Mouse (Mus musculus) kidney, embryonic 14.5 days (tissue): Measurements from ENCODE around the gene Brca1. TPM values are rescaled to one million over a fixed set of nuclear protein-coding genes. Genes with fewer than 3 reads are reported as not detected.
"Not testable (repeated sequence)": the region's sequence is repeated elsewhere in the genome, so short reads cannot be mapped to it uniquely, and the experiment has no call there.

ENCODE experiments used
- ATAC-seq: fragments of 200-750 bp; cut with Nextera tagmentation; 2 replicates; pipeline ENCODE4 v1.8.0; 2017; ENCODE audit warnings: moderate number of reproducible peaks, mild to moderate bottlenecking, moderate TSS enrichment, moderate library complexity; ENCODE audit not compliant: low FRiP score, low TSS enrichment
- H3K27ac ChIP-seq: fragments of 300-500 bp; sonication (generic); 2 replicates; pipeline ENCODE4 v1.5.1; 2014; ENCODE audit warnings: low read depth, mild to moderate bottlenecking, low read length, moderate library complexity, mixed read lengths
- H3K27me3 ChIP-seq: fragments of 300-500 bp; sonication (generic); 2 replicates; pipeline ENCODE4 v1.6.1; 2014; ENCODE audit warnings: mild to moderate bottlenecking, low read length; ENCODE audit not compliant: control insufficient read depth, insufficient read depth
- H3K36me3 ChIP-seq: fragments of 300-500 bp; sonication (generic); 2 replicates; pipeline ENCODE4 v1.6.1; 2014; ENCODE audit warnings: low read length, mixed read lengths; ENCODE audit not compliant: control insufficient read depth, insufficient read depth
- H3K4me1 ChIP-seq: fragments of 300-500 bp; sonication (generic); 2 replicates; pipeline ENCODE4 v1.6.1; 2014; ENCODE audit warnings: low read length, mixed read lengths; ENCODE audit not compliant: control insufficient read depth, insufficient read depth
- H3K4me2 ChIP-seq: fragments of 300-500 bp; sonication (generic); replicated peaks from 2 replicates; pipeline ENCODE4 v1.6.1; 2014; ENCODE audit warnings: low read depth, mild to moderate bottlenecking, low read length
- H3K4me3 ChIP-seq: fragments of 300-500 bp; sonication (generic); 2 replicates; pipeline ENCODE4 v1.5.1; 2014; ENCODE audit warnings: mild to moderate bottlenecking, low read length
- H3K9ac ChIP-seq: fragments of 300-500 bp; sonication (generic); 2 replicates; pipeline ENCODE4 v1.6.1; 2014; ENCODE audit warnings: low read depth, mild to moderate bottlenecking, low read length, moderate library complexity
- H3K9me3 ChIP-seq: fragments of 300-500 bp; sonication (generic); 2 replicates; pipeline ENCODE4 v1.6.1; 2016; ENCODE audit warnings: low read length; ENCODE audit not compliant: control insufficient read depth
- WGBS: fragments of 180-500 bp; shearing (Covaris S2); extraction: QIAGEN DNeasy Blood & Tissue Kit; methylation state at CpG from one replicate; pipeline ENCODE4 v1.1.7; 2014; 5-methylcytosine and 5-hydroxymethylcytosine counted together
- polyA plus RNA-seq: library from polyadenylated mRNA; unstranded; fragments of >200 nt; fragmentation: Nextera tagmentation; extraction: Ambion mirVana; gene quantifications from 2 replicates; pipeline ENCODE4 v1.2.1, GENCODE M21; 2014

Brca1 gene
- polyA plus RNA-seq, 1 experiment from 2014 or later = 22.0 TPM

DNA sequence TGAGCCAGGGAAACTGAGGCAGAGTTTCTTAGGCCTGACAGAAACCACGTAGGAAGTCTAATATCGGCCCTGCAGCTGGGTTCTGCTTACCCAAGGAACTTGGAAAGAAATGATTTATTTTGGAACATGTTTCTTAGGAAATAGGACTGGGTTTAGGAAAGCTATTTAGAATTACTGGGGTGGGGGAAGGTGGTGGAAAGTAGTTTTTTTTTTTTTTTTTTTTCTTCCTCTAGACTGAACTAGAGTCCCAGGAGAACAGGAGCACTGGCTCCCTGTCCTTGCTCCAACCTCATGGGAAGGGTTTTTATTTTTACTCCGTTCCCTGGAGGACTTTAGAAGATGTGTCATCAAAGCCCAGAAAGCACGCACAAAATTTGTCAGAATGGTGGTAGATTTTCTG lies 82.6 kb downstream of the Brca1 start:
- Histone ChIP-seq H3K9me3 (no peaks in the 10 kb centered on the region), H3K4me2 (peak overlapping the region; percentile 90), H3K27me3 (no peaks in the 10 kb centered on the region), H3K27ac (no peak overlapping the region), H3K9ac (no peak overlapping the region), H3K36me3 (no peaks in the 10 kb centered on the region), H3K4me3 (peak overlapping the region; percentile 74; the same call in 1 of the 2 replicates), H3K4me1 (peaks cover 14% of the 10 kb centered on the region; the same call in 1 of the 2 replicates)
- 62% methylated on average over 4 of the region's 4 CpGs for WGBS
- ATAC-seq = no peak

DNA sequence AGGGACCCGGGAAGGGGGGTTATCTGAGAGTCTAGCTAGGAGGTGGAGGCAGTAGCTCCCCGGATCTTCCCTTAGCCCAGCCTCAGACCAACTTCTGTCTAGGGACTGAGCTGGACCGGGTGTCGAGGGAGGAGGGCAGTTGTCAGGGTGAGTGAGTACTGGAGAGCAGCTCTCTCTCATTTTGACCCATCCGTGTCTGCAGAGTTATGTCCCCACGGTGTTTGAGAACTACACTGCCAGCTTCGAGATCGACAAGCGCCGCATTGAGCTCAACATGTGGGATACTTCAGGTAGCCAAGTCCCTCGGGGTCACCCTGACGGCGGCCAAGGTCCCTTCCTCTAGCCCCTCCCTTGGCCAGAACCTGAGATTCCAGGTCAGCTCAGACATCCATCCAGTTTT lies 83.0 kb downstream of the Brca1 start:
- peaks cover 18% of the 10 kb centered on the region for H3K4me1 ChIP-seq

DNA sequence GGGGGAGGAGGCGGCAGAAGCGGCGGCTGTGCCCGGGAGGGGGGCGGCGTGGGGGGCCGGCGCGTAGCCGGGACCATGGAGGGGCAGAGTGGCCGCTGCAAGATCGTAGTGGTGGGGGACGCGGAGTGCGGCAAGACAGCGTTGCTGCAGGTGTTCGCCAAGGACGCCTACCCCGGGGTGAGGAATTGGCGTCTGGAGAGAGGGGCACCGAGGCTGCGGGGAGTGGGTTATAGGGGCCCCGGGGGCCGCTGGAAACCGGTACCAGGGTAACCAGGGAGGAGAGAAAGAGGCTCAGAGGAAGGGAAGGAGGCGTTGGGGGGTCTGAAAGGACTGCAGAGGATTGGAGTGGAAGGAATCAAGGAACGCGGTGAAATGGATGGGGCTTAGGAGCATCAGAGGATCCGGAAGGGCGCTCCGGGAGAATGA lies 83.5 kb downstream of the Brca1 start:
- peaks cover 22% of the 10 kb centered on the region for H3K4me1 ChIP-seq
- no peaks in the 10 kb centered on the region for H3K36me3 ChIP-seq
- no peaks in the 10 kb centered on the region for H3K27me3 ChIP-seq
- H3K9me3 ChIP-seq = no peaks in the 10 kb centered on the region
- peak overlapping the region; percentile 72 for H3K9ac ChIP-seq
- ATAC-seq = peak; percentile 6; the same call in 1 of the 2 replicates
- no peak overlapping the region for H3K27ac ChIP-seq
- 1% methylated on average over 31 of the region's 31 CpGs for WGBS
- H3K4me3 ChIP-seq = peak overlapping the region; percentile 74
- peak overlapping the region; percentile 90 for H3K4me2 ChIP-seq

More for the DNA sequence above, 83.0 kb downstream of the Brca1 start:
- Histone ChIP-seq H3K27ac (no peak overlapping the region), H3K9me3 (no peaks in the 10 kb centered on the region), H3K4me3 (peak overlapping the region; percentile 74), H3K27me3 (no peaks in the 10 kb centered on the region), H3K9ac (peak overlapping the region; percentile 72), H3K4me2 (peak overlapping the region; percentile 90), H3K36me3 (no peaks in the 10 kb centered on the region)
- 3% methylated on average over 13 of the region's 13 CpGs for WGBS
- no peak for ATAC-seq

DNA sequence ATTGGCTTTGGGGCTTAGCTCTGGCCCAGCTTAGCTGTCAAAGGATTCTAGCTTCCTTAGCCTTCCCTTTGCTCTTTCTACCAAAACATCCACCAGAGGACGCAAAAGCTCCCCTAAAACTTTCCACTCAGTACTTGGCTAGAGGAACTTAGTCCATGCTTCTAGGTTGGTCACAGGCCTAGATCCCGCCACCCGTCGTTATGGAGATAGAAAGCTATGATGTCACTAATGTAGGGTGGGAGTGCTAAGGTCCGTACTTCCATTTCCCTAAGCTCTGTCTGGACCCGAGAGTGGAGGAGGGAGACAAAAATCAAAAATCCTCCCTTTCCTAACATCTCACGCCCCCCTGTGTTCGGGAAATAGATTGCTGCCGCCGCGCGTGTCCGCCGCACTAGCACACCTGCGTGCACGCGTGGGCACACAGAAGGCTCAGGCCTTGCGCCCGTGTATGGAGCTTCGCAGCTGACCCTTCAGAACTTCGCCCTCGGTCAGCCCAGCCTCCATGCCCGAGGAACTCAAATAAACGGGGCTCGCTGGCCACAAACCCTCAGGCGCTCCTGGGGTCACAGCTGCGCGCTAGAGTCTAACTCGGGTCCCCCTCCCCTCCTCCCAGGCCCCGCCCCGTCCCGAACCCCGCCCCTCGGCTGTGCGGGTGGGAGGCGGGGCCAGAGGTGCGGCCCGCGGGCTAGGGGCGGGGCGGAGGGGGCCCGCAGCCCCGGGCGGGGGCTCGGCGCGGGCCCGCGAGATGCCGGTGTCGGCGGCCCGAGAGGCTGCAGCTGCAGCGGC lies 84.1 kb downstream of the Brca1 start:
- Histone ChIP-seq H3K27ac (no peak overlapping the region), H3K9ac (peak overlapping the region; percentile 72), H3K4me1 (peaks cover 28% of the 10 kb centered on the region), H3K9me3 (no peaks in the 10 kb centered on the region), H3K4me2 (peak overlapping the region; percentile 90), H3K27me3 (no peaks in the 10 kb centered on the region), H3K36me3 (no peaks in the 10 kb centered on the region; the same call in 1 of the 2 replicates), H3K4me3 (peak overlapping the region; percentile 74)
- 1% methylated on average over 38 of the region's 54 CpGs for WGBS
- peak; percentile 75 for ATAC-seq

DNA sequence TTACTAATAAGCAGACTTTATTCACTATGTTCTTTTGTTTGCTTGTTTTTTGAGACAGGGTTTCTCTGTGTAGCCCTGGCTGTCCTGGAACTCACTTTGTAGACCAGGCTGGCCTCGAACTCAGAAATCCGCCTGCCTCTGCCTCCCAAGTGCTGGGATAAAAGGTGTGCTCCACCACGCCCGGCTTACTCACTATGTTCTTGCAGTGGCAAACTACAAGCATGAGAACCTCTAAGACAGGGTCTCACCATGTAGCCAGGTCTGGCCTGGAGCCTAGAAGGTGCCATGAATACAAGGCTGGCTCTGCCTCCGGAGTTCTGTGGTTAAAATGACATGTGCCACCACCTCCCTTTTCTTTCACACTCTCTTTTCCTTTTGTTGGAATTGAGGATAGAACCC lies 85.2 kb downstream of the Brca1 start:
- not testable (repeated sequence) for H3K27ac ChIP-seq, ATAC-seq, H3K27me3 ChIP-seq, H3K36me3 ChIP-seq, H3K9me3 ChIP-seq
- peak overlapping the region; percentile 81; the same call in 1 of the 2 replicates for H3K9ac ChIP-seq
- H3K4me3 ChIP-seq = peak overlapping the region; percentile 80
- H3K4me1 ChIP-seq = peaks cover 35% of the 10 kb centered on the region
- 58% methylated on average over 5 of the region's 5 CpGs for whole genome bisulfite sequencing
- H3K4me2 ChIP-seq = peak overlapping the region; percentile 99

DNA sequence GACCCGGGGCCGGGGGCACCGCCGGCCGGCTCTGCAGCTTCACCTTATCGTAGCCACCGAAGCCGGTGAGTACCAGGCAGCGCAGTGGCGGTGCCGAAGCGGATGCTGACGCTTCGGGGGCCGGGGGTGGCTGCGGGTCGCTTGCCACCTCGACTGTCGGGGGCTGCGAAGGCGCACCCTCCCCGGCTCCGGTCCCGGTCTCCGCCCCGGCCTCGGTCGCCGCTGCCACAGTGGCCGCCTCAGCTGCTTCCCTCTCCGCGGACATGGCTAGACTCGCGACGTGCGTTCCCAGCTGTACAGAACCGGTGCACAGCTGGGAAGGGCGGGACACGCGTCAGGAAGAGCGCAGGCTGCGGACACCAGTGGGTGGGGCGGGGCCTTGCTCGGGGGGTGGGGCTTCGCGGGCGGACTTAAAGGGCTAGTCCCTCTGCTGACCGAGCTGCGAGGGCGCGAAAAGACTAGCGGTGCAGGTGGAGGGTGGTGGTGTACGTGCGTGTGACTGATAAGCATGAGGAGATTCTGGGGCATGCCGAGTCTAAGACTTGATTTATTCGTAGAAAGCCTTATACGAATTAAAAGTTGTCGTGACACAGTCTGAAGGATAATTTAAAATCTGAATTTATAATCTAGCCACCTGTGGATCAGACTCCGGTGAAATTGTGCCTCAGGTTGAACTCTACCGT lies 85.7 kb downstream of the Brca1 start, which contains the start of gene Vat1:
Gene Vat1 (minus strand): TSS at position 362 of the 683 bp plus-strand sequence.
- H3K9me3 ChIP-seq = no peaks in the 10 kb centered on the region
- WGBS = 1% methylated on average over 60 of the region's 60 CpGs
- peaks cover 9% of the 10 kb centered on the region; the same call in 1 of the 2 replicates for H3K36me3 ChIP-seq
- no peaks in the 10 kb centered on the region for H3K27me3 ChIP-seq
- peak within 1 kb of the TSS; percentile 99 for H3K4me2 ChIP-seq
- H3K4me3 ChIP-seq = peak within 1 kb of the TSS; percentile 80
- peak within 1 kb of the TSS; percentile 79 for H3K27ac ChIP-seq
- peak within 1 kb of the TSS; percentile 81 for H3K9ac ChIP-seq
- ATAC-seq = peak; percentile 47; the same call in 1 of the 2 replicates
- H3K4me1 ChIP-seq = peaks cover 35% of the 10 kb centered on the region

DNA sequence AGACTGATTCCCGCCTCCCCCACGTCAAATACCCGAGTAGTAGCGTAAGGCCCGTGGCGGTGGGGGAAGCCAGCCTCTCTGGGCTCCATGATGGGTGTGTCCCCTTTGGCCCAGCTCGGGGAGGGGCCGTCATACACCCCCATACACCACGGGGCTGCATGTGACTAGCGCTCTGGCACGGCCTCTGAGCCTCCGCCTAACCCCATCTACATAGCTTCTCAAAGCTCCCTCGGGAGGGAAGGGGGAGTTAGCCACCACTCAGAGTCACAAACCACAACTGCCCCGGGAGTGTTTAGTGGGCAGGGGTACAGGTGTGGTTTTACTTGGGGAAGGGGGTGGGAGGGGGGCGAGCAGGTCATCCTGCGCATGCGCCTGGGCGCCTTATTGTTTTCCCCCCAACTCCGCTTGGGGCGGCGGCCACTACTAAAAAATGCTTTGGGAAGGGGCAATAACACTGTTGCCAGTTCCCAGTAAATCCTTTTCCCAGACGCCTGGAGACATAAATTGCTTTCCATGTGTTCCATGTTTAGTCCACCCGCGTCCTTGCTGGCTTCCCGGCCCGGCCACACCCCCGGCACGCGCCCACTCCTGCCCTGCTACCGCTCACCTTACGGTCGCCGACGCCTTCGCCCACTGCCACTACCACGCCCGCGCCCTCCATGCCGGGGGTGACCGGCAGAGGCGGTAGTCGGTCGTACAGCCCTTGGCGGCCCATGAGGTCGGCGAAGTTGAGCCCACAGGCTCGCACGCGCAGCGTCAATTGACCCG lies 86.5 kb downstream of the Brca1 start:
- Histone ChIP-seq H3K27me3 (no peaks in the 10 kb centered on the region), H3K4me2 (peak overlapping the region; percentile 99), H3K36me3 (peaks cover 9% of the 10 kb centered on the region; the same call in 1 of the 2 replicates), H3K27ac (peak overlapping the region; percentile 79), H3K9me3 (no peaks in the 10 kb centered on the region), H3K4me1 (peaks cover 36% of the 10 kb centered on the region), H3K9ac (peak overlapping the region; percentile 81), H3K4me3 (peak overlapping the region; percentile 80)
- ATAC-seq = peak; percentile 36
- WGBS = 2% methylated on average over 51 of the region's 51 CpGs

DNA sequence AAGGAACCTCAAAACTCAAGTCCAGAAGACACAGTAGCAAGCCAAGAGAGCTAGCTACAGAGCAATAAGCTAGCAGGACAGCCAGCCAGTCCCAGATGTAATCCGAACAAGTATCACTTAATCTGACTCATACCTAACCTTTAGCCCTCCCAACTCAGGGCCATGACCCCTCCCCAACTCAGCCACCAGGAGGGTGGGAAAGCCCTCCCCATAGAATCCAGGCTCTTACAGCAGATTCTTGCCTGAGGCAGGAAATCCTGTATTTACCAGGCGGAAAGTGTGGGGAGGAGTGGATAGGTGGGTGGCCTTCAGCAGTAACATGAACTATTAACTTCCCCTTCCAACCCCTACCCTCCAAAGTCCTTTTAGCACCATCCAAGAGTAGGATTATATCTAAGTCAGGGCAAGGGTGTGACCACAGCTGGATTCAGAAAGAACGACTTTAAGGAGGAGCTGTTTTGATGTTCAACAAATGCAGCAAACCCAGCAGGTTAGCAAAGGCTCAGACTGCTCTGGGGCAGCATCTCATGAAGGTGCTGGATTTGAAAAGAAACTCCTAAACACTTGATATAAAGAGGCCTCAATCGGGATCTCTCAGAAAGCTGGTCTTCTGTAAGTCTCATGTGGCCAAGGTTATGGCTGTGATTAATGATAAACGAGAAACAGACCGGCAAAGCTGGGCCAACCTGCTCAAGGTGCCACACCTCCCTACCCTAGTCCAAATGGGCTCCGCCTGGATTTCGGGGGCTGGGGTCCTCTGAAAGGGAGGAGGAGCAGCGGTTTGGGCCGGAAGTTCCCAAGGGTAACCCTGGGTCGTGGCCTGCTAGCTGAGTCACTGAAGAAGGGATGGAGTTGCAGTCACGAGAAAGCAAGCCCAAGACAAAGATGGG lies 87.3 kb downstream of the Brca1 start, which contains the start of gene Rnd2:
Gene Rnd2 (plus strand): TSS at position 789 of the 890 bp plus-strand sequence.
- WGBS = 4% methylated on average over 12 of the region's 12 CpGs
- peaks cover 43% of the 10 kb centered on the region for H3K4me1 ChIP-seq
- peak; percentile 8; the same call in 1 of the 2 replicates for ATAC-seq

More for the DNA sequence above, 87.3 kb downstream of the Brca1 start, which contains the start of gene Rnd2:
- Histone ChIP-seq H3K27ac (peak within 1 kb of the TSS; percentile 79), H3K27me3 (no peaks in the 10 kb centered on the region), H3K4me3 (peak within 1 kb of the TSS; percentile 80), H3K36me3 (peaks cover 14% of the 10 kb centered on the region; the same call in 1 of the 2 replicates), H3K4me2 (peak within 1 kb of the TSS; percentile 99), H3K9me3 (no peaks in the 10 kb centered on the region), H3K9ac (peak within 1 kb of the TSS; percentile 81)
